Mouse (Mus musculus) left cerebral cortex, adult 8-10 months (tissue): Measurements from ENCODE around the gene Gnl1. TPM values are rescaled to one million over a fixed set of nuclear protein-coding genes. Genes with fewer than 3 reads are reported as not detected.
"Not testable (repeated sequence)": the region's sequence is repeated elsewhere in the genome, so short reads cannot be mapped to it uniquely, and the experiment has no call there.

Experiments
- DNase-seq, 2 experiments: peaks; one replicate each; pipeline ENCODE4 v3.0.0; 2022; ENCODE audit warnings: low spot score in 2 of 2
- total RNA-seq, 4 experiments: library from RNA; stranded (reverse); gene quantifications; 2 replicates each; pipeline ENCODE4 v1.2.4; 2022

Gnl1 gene
- total RNA-seq, 4 experiments from 2014 or later: 180 to 196 (median 184) TPM

GRCm38 (mm10) chr17:35994175-35994878, 14.7 kb downstream of the Gnl1 start:
- DNase-seq: peak; percentile 71 to 74

DNA sequence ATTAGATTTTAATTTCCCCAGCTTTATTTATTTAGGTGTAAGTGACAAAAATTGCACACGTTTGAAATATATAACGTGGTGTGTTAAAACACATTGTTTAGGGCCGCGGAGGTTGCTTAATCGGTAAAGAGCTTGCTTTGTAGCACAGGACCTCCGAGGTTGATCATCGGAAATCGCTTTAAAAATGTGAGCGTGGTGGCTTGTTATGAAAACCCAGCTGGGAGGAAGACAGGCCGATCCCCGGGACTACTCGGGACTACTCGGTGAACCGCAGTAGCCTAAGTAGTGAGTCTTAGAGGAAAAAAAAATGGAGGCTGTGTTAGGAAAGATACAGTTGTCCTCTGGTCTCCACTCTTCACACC, 15.2 kb downstream of the Gnl1 start:
- no peak for DNase-seq

DNA sequence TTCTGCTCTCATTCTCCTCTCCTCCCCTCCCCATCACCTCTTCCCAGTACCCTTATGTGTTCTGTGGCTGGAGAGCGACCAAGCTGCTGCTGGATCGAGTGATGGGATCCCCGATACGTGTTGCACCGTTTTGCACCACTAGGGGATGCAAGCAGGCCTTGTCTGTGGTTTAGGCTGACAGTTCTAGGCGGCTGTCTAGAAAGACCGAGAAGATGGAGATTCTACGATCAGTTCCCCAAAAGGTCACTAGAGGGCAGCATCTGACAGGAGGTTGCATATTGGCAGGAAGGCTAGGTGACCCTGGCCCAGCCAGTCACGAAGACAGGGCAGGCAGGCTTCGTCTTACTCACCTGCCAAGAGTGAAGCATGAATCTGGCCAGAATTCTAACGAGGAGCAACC, 17.3 kb downstream of the Gnl1 start:
- DNase-seq: peak; percentile 81 to 90

GRCm38 (mm10) chr17:35997713-35998510, 18.3 kb downstream of the Gnl1 start:
- DNase-seq: no peak

- no peak for DNase-seq
Measured at GRCm38 (mm10) chr17:35998545-35999305, 19.1 kb downstream of the Gnl1 start.

- no peak for DNase-seq
Measured at GRCm38 (mm10) chr17:35999356-35999755, 19.7 kb downstream of the Gnl1 start.

DNA sequence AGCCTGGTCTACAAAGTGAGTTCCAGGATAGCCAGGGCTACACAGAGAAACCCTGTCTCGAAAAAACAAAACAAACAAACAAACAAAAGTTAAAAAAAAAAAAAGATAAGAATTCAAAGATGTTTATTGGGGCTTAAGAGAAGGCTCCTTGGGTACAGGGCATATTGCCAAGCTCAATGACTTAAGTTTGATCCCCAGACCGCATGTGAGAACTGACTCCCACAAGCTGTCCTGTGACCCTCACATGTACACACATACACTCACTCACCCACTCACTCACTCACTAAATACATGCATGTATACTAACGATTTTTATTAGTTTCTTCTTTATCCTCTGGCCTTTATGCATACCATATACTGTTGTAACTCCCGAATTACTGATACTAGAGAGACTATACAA, 20.7 kb downstream of the Gnl1 start:
- no peak for DNase-seq

DNA sequence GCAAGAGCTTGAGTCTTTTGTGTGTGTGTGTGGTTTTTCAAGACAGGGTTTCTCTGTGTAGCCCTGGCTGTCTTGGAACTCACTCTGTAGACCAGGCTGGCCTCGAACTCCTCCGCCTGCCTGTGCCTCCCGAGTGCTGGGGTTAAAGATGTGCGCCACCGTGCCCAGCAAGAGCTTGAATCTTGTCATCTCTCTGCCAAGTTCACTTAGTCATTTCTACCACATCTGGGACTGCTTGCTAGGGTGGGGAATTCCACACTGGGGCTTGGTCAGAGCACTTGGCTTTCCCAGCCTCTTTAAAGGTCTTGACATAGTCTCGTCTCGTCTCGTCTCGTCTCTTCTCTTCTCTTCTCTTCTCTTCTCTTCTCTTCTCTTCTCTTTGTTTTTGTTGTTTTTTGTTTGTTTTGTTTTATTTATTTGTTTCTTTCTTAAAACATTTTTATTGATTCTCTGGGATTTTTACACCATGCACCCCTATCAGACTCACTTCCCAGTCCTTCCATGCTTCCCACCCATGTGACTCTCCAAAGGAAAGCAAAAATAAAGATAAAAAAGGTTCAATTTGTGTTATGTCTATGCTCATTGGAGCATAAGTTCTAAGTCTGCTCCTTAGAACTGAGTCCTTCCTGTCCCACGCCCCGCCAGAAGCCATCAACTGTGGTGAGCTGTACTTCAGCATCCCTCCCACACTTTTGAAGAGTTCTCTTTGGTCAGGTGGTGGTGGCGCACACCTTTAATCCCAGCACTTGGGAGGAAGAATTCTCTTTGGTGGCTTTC, 21.7 kb downstream of the Gnl1 start:
- no peak for DNase-seq

DNA sequence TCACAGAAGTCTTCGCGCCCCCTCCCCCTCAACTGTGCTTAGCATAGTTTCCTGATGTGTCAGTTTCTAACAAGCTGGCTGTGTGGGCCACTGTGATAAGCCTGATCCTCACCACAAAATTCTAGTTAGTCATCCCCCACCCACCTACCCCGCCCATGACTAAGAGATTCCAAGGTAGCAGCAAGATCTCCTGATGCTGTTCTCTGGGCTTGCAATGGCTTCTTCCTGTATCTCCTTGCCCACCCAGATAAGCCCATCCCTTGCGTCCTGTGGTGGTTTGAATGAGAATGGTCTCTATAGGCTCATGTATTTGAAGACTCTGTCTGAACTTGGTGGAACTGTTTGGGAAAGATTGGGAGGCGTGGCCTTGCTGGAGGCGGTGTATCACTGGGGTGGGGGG, 22.3 kb downstream of the Gnl1 start:
- peak in 1 of 2 experiments; percentile 79 for DNase-seq

GRCm38 (mm10) chr17:36003331-36003730, 23.7 kb downstream of the Gnl1 start:
- DNase-seq: no peak

- not testable (repeated sequence) for DNase-seq
Measured at GRCm38 (mm10) chr17:36004409-36004808, 24.8 kb downstream of the Gnl1 start.

- no peak for DNase-seq
Measured at GRCm38 (mm10) chr17:36014977-36015376, 35.3 kb downstream of the Gnl1 start.

- DNase-seq: no peak
Measured at GRCm38 (mm10) chr17:36017046-36017445, 37.4 kb downstream of the Gnl1 start.

- no peak for DNase-seq
Measured at GRCm38 (mm10) chr17:36018979-36019378, 39.3 kb downstream of the Gnl1 start.

DNA sequence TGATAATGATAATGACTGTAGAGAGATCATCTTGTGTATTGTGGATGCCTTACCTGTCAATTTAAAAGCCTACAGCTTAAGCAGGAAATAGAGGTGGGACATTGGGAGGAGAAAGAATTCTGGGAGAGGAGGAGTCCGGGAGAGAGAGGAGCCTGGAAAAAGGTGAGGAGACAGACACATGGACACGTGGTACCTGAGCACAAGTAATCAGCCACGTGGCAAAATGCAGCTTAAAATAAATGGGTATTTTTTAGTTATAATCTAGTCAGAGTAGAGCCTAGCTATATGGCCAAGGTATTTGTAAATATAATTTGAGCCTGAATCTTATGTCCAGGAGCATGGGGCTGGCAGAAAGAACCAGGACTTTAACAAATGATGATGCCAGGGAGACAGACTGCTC, 39.9 kb downstream of the Gnl1 start:
- DNase-seq: no peak

DNA sequence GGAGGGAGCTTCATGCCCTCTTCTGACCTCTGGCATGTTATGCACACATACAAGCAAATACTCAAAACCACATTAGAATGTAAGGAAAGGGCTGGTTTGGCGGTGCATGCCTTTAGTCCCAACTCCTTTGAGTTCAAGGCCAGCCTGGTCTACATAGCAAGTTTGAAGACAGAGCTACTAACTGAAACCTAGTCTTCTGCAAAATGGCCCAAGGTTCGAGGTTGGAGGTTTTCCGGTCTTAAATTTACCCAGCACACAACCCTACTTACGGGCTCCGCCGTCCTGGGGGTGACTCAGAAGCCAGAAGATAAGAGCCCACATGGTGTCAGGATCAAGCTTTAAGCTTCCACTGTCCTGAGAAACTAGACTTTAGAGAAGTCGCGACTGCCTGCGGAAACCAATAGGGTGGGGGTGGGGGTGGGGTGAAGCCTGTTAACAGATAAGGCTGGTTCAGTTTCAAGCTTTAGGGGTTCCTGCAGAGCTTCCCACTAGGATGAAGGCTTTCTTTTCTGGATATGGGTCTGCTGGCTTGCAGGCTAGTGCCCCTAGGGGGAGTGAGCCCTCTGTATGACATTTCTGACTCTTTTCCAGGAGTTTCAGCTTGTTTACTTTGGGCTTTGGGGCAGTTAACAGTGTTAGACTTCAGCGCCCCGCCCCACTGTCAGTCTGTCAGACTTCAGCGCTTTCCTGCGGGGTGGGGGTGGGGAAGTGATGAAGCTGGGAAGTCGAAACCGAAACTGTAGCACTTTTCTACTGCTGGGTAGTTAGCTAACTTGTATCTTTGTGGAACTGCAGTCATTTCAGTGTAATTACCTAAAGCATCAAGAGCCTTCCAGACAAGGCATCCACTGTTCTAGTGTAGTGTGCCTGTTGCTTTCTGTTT, 40.8 kb downstream of the Gnl1 start, which contains the start of gene H2-T24:
Gene H2-T24, minus strand, starts transcription at position 370 of the 883 bp plus-strand sequence.
- no peak for DNase-seq

DNA sequence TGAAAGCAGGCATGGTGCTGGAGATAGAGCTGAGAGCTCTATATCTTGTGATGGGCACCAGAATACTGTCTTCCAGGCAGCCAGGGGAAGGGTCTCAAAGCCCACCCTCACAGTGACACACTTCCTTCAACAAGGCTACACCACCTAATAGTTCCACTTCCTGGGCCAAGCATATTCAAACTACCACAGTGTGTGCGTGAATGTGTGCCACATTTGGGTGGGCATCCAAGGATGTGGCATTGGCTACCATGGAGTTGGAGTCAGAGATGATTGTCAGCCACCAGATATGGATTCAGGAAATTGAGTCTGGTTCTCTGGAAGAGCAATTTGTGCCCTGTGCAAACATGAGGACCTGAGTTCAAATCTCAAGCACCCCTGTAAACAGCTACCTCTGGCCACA, 41.7 kb downstream of the Gnl1 start:
- DNase-seq: no peak

GRCm38 (mm10) chr17:36022098-36022497, 42.4 kb downstream of the Gnl1 start:
- no peak for DNase-seq

- DNase-seq: no peak
Measured at GRCm38 (mm10) chr17:36022922-36023321, 43.3 kb downstream of the Gnl1 start.
